Mouse (Mus musculus): Measurements from ENCODE around the gene Odf3. TPM values are rescaled to one million over a fixed set of nuclear protein-coding genes. Genes with fewer than 3 reads are reported as not detected.
A peak's percentile ranks its signal among the peaks of the same experiment; 100 is the strongest.

The Odf3 gene
- total and polyA plus RNA-seq, 2 experiments from 2014 or later, result 0.10 TPM; not detected in 1

DNA sequence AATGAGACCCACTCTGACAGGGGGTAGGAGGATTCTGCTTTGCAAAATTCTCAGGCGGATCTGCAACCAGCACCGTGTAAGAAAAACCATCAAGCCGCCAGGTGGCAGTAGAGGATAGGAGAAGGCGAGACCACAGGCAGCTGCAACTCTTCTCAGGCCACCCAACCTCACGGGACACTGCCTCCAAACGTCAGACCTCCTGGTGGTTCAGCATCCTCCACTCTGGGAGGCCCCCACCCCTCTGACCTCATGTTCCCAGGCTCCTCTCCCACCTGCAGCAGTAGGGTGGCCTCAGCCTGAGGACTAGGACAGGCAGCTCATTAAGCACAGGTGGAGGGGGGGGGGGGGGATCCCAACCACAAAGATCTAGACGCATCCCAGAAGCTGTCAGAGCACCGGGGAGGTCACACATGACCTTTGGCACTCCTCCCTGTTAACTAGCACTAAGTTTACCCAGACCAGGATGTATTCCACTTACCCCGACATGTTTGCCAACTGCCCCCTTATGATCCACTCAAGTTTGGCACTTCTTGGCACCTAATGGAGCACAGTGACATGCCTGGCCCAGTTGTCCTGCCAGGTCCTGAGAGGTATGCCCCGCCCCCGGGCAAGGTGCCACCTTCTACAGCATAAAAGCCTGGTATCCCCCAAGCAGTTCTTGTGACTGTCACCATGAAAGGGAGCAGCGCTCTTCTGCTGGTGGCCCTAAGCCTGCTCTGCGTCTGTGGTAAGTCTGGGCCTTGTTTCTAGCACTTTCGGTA lies 2.5 kb upstream of the Odf3 start, which contains the start of gene Scgb1c1:
Gene Scgb1c1, plus strand, starts transcription at position 643 of the 761 bp plus-strand sequence.
- TF ChIP-seq CTCF (IDR thresholded peaks at IDR 0.05; ENCODE audit: low read depth), result peak; percentile 87
- H3K27me3 ChIP-seq (ENCODE audit: insufficient read depth, low read length), result no peaks in the 10 kb centered on the region
- no peaks in the 10 kb centered on the region; the same call in 1 of the 2 replicates for H3K36me3 ChIP-seq (ENCODE audit: insufficient read depth)
- peak; percentile 94 for ATAC-seq
- H3K4me1 ChIP-seq (ENCODE audit: insufficient read depth), result no peaks in the 10 kb centered on the region
- H3K4me2 ChIP-seq (ENCODE audit: low read depth), result no peak within 1 kb of the TSS
- no peak within 1 kb of the TSS for H3K4me3 ChIP-seq (ENCODE audit: low read depth, low read length)
- no peak within 1 kb of the TSS for H3K9ac ChIP-seq
- H3K27ac ChIP-seq (ENCODE audit: low read depth, low read length), result no peak within 1 kb of the TSS
- 27% methylated on average over 14 of the region's 14 CpGs for WGBS
- H3K9me3 ChIP-seq (ENCODE audit: low read length), result no peaks in the 10 kb centered on the region
- peak; percentile 88 for DNase-seq

DNA sequence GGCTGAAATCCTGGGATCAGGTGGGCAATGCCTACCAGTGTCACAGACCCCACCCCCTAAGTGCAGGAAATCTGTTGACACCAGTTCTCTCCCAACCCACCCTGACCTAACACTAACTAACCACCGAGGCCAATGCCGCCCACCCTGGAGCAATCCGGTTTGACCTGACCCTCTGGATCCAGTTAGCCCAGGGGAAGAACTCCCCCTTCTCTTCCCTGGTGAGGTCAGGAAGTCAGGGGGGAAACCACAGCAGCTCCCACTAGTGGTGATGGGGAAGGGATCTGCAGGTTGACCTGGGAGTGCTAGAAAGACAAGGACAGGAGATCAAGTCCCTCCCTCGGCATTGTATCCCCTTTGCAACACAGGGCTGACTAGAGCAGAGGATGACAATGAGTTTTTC lies 1.9 kb upstream of the Odf3 start:
- Histone ChIP-seq H3K27ac (ENCODE audit: low read depth, low read length) (no peak overlapping the region), H3K36me3 (ENCODE audit: insufficient read depth) (no peaks in the 10 kb centered on the region; the same call in 1 of the 2 replicates), H3K4me1 (ENCODE audit: insufficient read depth) (no peaks in the 10 kb centered on the region), H3K4me3 (ENCODE audit: low read depth, low read length) (no peak overlapping the region), H3K9ac (no peak overlapping the region), H3K9me3 (ENCODE audit: low read length) (no peaks in the 10 kb centered on the region), H3K4me2 (ENCODE audit: low read depth) (no peak overlapping the region), H3K27me3 (ENCODE audit: insufficient read depth, low read length) (no peaks in the 10 kb centered on the region)
- peak; percentile 21; the same call in 1 of the 2 replicates for TF ChIP-seq CTCF (IDR thresholded peaks at IDR 0.05; ENCODE audit: low read depth)
- DNase-seq (no peak), ATAC-seq (no peak)
- 64% methylated on average over 4 of the region's 4 CpGs for WGBS

DNA sequence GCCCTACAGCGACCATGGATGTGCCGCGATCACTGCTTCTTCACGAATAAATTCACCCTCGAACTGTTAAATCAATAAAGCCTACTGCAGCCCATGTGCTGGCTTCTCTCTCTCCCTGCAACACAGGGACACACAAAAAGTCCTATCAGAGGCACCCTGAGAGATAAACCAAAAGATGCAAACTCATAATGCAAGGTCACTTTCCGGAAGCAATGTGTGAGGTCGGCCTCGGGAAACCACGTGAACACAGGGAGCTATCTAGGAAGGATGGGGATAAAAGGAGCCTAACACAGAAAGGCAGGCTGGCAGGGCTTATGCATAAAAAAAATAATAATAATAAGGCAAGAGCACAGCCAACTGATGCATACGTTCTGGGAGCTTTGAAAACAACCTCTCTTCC lies 929 bp upstream of the Odf3 start:
- Histone ChIP-seq H3K4me3 (ENCODE audit: low read depth, low read length) (no peak overlapping the region), H3K9me3 (ENCODE audit: low read length) (no peaks in the 10 kb centered on the region), H3K9ac (no peak overlapping the region), H3K36me3 (ENCODE audit: insufficient read depth) (peaks cover 4% of the 10 kb centered on the region; the same call in 1 of the 2 replicates), H3K27me3 (ENCODE audit: insufficient read depth, low read length) (no peaks in the 10 kb centered on the region), H3K4me1 (ENCODE audit: insufficient read depth) (no peaks in the 10 kb centered on the region), H3K4me2 (ENCODE audit: low read depth) (no peak overlapping the region), H3K27ac (ENCODE audit: low read depth, low read length) (no peak overlapping the region)
- 86% methylated on average over 10 of the region's 10 CpGs for WGBS
- TF ChIP-seq CTCF (IDR thresholded peaks at IDR 0.05; ENCODE audit: low read depth), result no peak
- ATAC-seq (no peak), DNase-seq (no peak)

DNA sequence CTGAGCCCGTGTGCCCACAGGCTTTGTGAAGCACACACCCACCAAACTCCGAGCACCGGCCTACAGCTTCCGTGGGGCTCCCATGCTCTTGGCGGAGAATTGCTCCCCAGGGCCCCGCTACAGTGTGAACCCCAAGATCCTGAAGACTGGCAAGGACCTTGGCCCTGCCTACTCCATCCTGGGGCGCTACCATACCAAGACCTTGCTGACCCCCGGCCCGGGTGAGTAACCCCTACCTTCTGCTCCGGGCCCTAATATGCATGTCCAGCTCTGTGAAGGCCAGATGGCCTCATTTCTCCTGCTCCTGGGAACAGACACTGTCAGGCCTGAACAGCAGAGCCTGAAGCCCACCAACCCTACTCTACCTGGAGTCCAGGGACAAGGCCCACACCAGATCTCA lies 986 bp downstream of the Odf3 start:
- 97% methylated on average over 10 of the region's 10 CpGs for WGBS
- H3K4me2 ChIP-seq (ENCODE audit: low read depth), result no peak overlapping the region
- peaks cover 22% of the 10 kb centered on the region for H3K36me3 ChIP-seq (ENCODE audit: insufficient read depth)
- no peaks in the 10 kb centered on the region for H3K4me1 ChIP-seq (ENCODE audit: insufficient read depth)
- ATAC-seq, result no peak
- H3K9ac ChIP-seq, result no peak overlapping the region
- no peaks in the 10 kb centered on the region for H3K27me3 ChIP-seq (ENCODE audit: insufficient read depth, low read length)
- no peaks in the 10 kb centered on the region for H3K9me3 ChIP-seq (ENCODE audit: low read length)
- H3K4me3 ChIP-seq (ENCODE audit: low read depth, low read length), result no peak overlapping the region
- DNase-seq, result no peak
- H3K27ac ChIP-seq (ENCODE audit: low read depth, low read length), result no peak overlapping the region
- no peak for TF ChIP-seq CTCF (IDR thresholded peaks at IDR 0.05; ENCODE audit: low read depth)

DNA sequence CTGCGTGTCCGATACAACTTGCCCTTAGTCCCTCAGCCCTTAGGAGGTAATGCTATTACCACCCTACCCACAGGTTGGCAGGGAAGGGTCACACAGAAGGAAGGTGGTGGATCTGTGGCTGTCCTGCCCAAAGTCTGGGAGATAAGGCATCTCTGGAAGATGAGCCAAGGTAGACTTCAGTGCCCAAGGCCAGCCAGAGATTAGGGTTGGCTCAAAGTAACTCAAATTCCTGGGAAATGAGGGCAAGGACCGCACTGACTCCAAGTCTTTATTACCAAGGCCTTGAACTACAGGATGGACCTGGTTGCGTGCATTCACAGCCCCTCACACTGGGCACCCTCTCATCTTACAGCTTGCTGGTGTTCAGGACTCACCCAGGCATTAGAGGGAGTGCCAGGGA lies 4.3 kb downstream of the Odf3 start:
- no peak overlapping the region for H3K9ac ChIP-seq
- H3K27me3 ChIP-seq (ENCODE audit: insufficient read depth, low read length), result no peaks in the 10 kb centered on the region
- TF ChIP-seq CTCF (IDR thresholded peaks at IDR 0.05; ENCODE audit: low read depth), result no peak
- no peak overlapping the region for H3K4me3 ChIP-seq (ENCODE audit: low read depth, low read length)
- peaks cover 33% of the 10 kb centered on the region for H3K36me3 ChIP-seq (ENCODE audit: insufficient read depth)
- H3K27ac ChIP-seq (ENCODE audit: low read depth, low read length), result no peak overlapping the region
- ATAC-seq (no peak), DNase-seq (no peak)
- no peaks in the 10 kb centered on the region for H3K9me3 ChIP-seq (ENCODE audit: low read length)
- no peak overlapping the region for H3K4me2 ChIP-seq (ENCODE audit: low read depth)
- peaks cover 8% of the 10 kb centered on the region for H3K4me1 ChIP-seq (ENCODE audit: insufficient read depth)
- WGBS, result 97% methylated on average over 4 of the region's 4 CpGs

DNA sequence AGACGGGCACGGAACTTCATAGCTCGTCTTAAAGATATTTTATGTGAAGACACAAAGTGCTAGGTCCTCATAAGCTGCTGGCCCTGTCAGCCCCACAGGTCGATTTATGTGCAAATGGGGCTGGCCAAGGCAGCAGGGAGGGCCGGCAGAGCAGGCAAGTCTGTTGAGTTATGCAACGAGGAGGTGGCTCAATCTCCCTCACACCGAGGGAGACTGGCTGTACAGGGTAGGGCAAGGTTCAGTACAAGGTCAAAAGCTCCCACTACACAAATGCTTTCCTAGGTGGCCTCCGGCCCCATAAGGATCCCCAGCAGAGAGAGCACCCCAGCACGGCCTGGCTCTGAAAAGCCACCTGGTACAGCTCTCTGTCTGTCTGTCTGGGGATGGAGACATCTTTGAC lies 5.8 kb downstream of the Odf3 start:
- no peak for TF ChIP-seq CTCF (IDR thresholded peaks at IDR 0.05; ENCODE audit: low read depth)
- no peak for DNase-seq
- no peak for ATAC-seq
- no peak overlapping the region for H3K9ac ChIP-seq
- no peak overlapping the region for H3K4me2 ChIP-seq (ENCODE audit: low read depth)
- H3K4me1 ChIP-seq (ENCODE audit: insufficient read depth), result peaks cover 14% of the 10 kb centered on the region
- H3K27me3 ChIP-seq (ENCODE audit: insufficient read depth, low read length), result no peaks in the 10 kb centered on the region
- H3K36me3 ChIP-seq (ENCODE audit: insufficient read depth), result peaks cover 33% of the 10 kb centered on the region
- H3K4me3 ChIP-seq (ENCODE audit: low read depth, low read length), result no peak overlapping the region
- WGBS, result 87% methylated on average over 9 of the region's 9 CpGs
- H3K9me3 ChIP-seq (ENCODE audit: low read length), result no peaks in the 10 kb centered on the region
- H3K27ac ChIP-seq (ENCODE audit: low read depth, low read length), result no peak overlapping the region

DNA sequence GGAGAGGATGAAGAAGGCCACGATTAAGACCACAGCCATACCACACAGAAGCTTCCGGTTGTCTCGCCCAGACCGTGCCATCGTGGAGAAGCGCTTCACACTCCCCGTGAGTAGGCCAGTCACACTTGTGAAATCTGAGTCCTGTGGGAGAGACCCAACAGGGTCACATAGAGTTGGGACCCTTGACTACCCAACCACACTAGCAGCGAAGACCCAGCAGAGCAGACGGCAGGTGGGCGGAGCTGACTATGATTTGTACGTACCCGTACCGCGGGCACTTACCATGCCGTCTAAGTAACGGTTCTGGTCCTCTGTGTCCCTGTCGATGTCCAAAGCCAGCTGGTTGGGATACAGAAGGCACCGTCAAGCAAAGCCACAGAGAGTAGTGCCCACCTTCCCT lies 6.9 kb downstream of the Odf3 start:
- WGBS, result 94% methylated on average over 18 of the region's 18 CpGs
- Histone ChIP-seq H3K4me3 (ENCODE audit: low read depth, low read length) (no peak overlapping the region), H3K9me3 (ENCODE audit: low read length) (no peaks in the 10 kb centered on the region), H3K27ac (ENCODE audit: low read depth, low read length) (no peak overlapping the region), H3K4me2 (ENCODE audit: low read depth) (no peak overlapping the region), H3K27me3 (ENCODE audit: insufficient read depth, low read length) (no peaks in the 10 kb centered on the region), H3K9ac (no peak overlapping the region), H3K36me3 (ENCODE audit: insufficient read depth) (peaks cover 38% of the 10 kb centered on the region), H3K4me1 (ENCODE audit: insufficient read depth) (peaks cover 21% of the 10 kb centered on the region)
- DNase-seq (no peak), ATAC-seq (no peak)
- no peak for TF ChIP-seq CTCF (IDR thresholded peaks at IDR 0.05; ENCODE audit: low read depth)

Measured in forebrain, postnatal 0 days (tissue).